Mouse (Mus musculus): Measurements from ENCODE around the gene Fsd1. TPM values are rescaled to one million over a fixed set of nuclear protein-coding genes. Genes with fewer than 3 reads are reported as not detected.

Gene Fsd1
- total RNA-seq, 2 experiments from 2014 or later = 68.1 to 68.2 TPM

Other genes with a start within 250 kb of the Fsd1 start
- under 1 TPM in 1 of 2 experiments, not detected in 1; 0.07 TPM for gene Adgre4, start 236.5 kb upstream of the Fsd1 start, total RNA-seq (2021)
- gene Zfp119a, start 107.6 kb upstream of the Fsd1 start, total RNA-seq (2021) = 1 to 10 TPM; 4.7 to 5.9 TPM
- 1 to 10 TPM; 6.2 to 6.5 TPM for gene Zfp959, start 94.4 kb upstream of the Fsd1 start, total RNA-seq (2021)
- gene Zfp119b, start 37.0 kb upstream of the Fsd1 start, total RNA-seq (2021) = 1 to 10 TPM; 2.9 to 3.6 TPM
- gene Ebi3, start 33.9 kb upstream of the Fsd1 start, total RNA-seq (2021) = 1 to 10 TPM; 1.4 to 1.5 TPM
- gene Yju2, start 27.4 kb upstream of the Fsd1 start, total RNA-seq (2021) = 10 to 100 TPM; 16.9 to 17.5 TPM
- 10 to 100 TPM; 21.1 to 21.2 TPM for gene Shd, start 16.0 kb upstream of the Fsd1 start, total RNA-seq (2021)
- gene Stap2, start 19.1 kb downstream of the Fsd1 start, total RNA-seq (2021) = 1 to 10 TPM; 1.4 to 2.1 TPM
- gene Mpnd, start 19.2 kb downstream of the Fsd1 start, total RNA-seq (2021) = 100 to 1,000 TPM; 106 to 111 TPM
- 10 to 100 TPM; 53.9 to 57.8 TPM for gene Sh3gl1, start 50.1 kb downstream of the Fsd1 start, total RNA-seq (2021)
- gene Chaf1a, start 53.9 kb downstream of the Fsd1 start, total RNA-seq (2021) = 1 to 10 TPM; 2.0 to 3.0 TPM
- gene Ubxn6, start 88.5 kb downstream of the Fsd1 start, total RNA-seq (2021) = 10 to 100 TPM; 85.7 to 90.6 TPM
- 100 to 1,000 TPM; 105 to 107 TPM for gene Hdgfl2, start 93.1 kb downstream of the Fsd1 start, total RNA-seq (2021)
- gene Plin4, start 123.3 kb downstream of the Fsd1 start, total RNA-seq (2021) = 10 to 100 TPM; 16.3 to 16.9 TPM
- 1 to 10 TPM in 1 of 2 experiments, under 1 TPM in 1; 0.67 to 1.1 TPM for gene Plin5, start 131.1 kb downstream of the Fsd1 start, total RNA-seq (2021)
- gene Lrg1, start 135.5 kb downstream of the Fsd1 start, total RNA-seq (2021) = 1 to 10 TPM in 1 of 2 experiments, under 1 TPM in 1; 0.61 to 1.0 TPM
- gene Sema6b, start 153.8 kb downstream of the Fsd1 start, total RNA-seq (2021) = 100 to 1,000 TPM; 128 to 130 TPM
- gene Tnfaip8l1, start 176.0 kb downstream of the Fsd1 start, total RNA-seq (2021) = 1 to 10 TPM; 4.6 to 6.1 TPM
- 10 to 100 TPM; 41.7 to 44.3 TPM for gene Mydgf, start 197.4 kb downstream of the Fsd1 start, total RNA-seq (2021)
- gene Dpp9, start 232.4 kb downstream of the Fsd1 start, total RNA-seq (2021) = 10 to 100 TPM; 61.7 to 63.8 TPM